Mouse (Mus musculus) stomach, postnatal 0 days (tissue): ENCODE measurements around the gene Rps6ka5.

Source experiments
- CTCF ChIP-seq: IDR thresholded peaks from 2 replicates; pipeline ENCODE4 v1.5.1; 2016; ENCODE audit warnings: antibody characterized with exemption, low read depth, mild to moderate bottlenecking, moderate library complexity
- EP300 ChIP-seq: optimal IDR thresholded peaks from 2 replicates; pipeline ENCODE3; 2016; ENCODE audit warnings: antibody characterized with exemption

DNA sequence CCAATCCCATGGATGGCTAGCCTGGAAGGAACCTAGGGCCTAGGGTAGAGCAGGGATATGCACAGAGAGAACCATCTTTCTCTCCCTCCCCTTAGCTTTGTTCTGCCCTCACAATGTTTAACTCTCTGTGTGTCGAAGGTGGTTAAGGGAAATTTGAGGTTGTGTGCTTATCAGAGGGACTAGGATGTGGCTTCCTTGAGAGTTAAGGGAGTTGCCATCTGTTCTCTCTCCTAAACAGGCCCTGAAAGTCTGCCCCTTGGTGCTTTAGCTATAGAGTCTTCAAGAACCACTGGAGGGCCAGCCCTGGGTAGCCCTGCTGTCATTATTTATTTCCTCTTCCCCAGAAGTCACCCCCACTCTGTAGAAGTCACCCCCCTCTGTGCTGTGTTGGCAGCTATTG is 26.2 kb upstream of the Rps6ka5 start:
- no peak for TF ChIP-seq EP300
- no peak for TF ChIP-seq CTCF
